Mouse (Mus musculus): ENCODE data around the gene Slc29a1. TPM values are rescaled to one million over a fixed set of nuclear protein-coding genes. Genes with fewer than 3 reads are reported as not detected.

The Slc29a1 gene
- polyA plus RNA-seq, 1 experiment from 2014 or later = 46.8 TPM

DNA sequence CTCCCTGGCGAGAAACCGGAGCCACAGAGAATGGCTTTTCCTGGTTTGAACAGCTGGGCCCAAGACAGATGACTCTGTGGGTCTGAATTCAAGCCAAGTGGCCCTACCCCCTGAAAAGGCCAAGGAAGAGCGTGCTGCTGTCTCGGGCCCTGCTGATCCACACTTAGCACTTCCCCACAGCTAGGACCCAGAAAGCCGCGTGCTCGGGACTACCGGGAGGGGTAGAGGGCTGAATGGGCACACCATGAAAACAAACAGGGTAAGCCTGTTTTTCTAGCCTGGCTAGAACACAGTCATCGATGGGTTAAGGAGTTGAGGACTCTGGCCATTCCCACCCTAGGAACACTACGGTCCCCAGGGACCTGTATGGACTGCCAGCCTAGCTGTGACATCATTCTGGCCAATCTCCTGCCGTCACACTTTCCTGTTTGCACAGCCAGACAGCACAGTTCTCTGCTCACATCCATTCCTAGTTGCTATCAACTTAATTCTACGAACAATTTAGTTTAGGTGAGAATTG lies 18.4 kb downstream of the Slc29a1 start:
- Histone ChIP-seq H3K9me3 (ENCODE audit: control insufficient read depth, low read length) (no peaks in the 10 kb centered on the region), H3K4me3 (ENCODE audit: low read depth, low read length) (no peak overlapping the region), H3K4me2 (no peak overlapping the region), H3K9ac (ENCODE audit: low read length) (no peak overlapping the region), H3K36me3 (ENCODE audit: control insufficient read depth, insufficient read depth, low read length) (no peaks in the 10 kb centered on the region), H3K27ac (ENCODE audit: low read depth, low read length) (no peak overlapping the region), H3K4me1 (ENCODE audit: control insufficient read depth, insufficient read depth, low read length) (peaks cover 15% of the 10 kb centered on the region), H3K27me3 (ENCODE audit: control insufficient read depth, insufficient read depth, low read length) (no peaks in the 10 kb centered on the region)
- DNase-seq (ENCODE audit: low spot score, missing footprints) (no peak), ATAC-seq (ENCODE audit: low FRiP score) (no peak)
- 55% methylated on average over 12 of the region's 12 CpGs for WGBS

DNA sequence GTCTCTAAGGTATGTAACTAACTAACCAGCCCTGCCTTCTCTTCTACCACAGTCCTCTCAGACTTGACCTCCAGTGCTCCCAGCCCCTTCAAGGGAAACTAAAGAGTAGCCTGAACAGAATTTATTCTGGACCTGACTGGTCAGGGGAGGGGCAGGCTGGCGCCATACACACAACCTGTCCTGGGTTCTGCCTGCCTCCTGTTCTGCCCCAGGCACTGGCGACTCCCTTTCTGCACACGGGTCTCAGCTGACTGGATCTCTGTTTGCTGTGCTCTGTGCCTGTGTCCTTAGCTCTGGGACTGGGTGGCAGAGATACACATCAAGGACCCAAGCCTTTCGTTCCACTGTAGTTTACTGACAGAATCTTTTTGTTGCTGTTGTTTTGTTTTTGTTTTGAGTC lies 19.9 kb downstream of the Slc29a1 start:
- 92% methylated on average over 4 of the region's 4 CpGs for WGBS
- Histone ChIP-seq H3K9me3 (ENCODE audit: control insufficient read depth, low read length) (no peaks in the 10 kb centered on the region), H3K27me3 (ENCODE audit: control insufficient read depth, insufficient read depth, low read length) (no peaks in the 10 kb centered on the region), H3K36me3 (ENCODE audit: control insufficient read depth, insufficient read depth, low read length) (no peaks in the 10 kb centered on the region), H3K4me1 (ENCODE audit: control insufficient read depth, insufficient read depth, low read length) (peaks cover 5% of the 10 kb centered on the region), H3K27ac (ENCODE audit: low read depth, low read length) (no peak overlapping the region), H3K9ac (ENCODE audit: low read length) (no peak overlapping the region), H3K4me2 (no peak overlapping the region), H3K4me3 (ENCODE audit: low read depth, low read length) (no peak overlapping the region)
- ATAC-seq (ENCODE audit: low FRiP score) (no peak), DNase-seq (ENCODE audit: low spot score, missing footprints) (no peak)

DNA sequence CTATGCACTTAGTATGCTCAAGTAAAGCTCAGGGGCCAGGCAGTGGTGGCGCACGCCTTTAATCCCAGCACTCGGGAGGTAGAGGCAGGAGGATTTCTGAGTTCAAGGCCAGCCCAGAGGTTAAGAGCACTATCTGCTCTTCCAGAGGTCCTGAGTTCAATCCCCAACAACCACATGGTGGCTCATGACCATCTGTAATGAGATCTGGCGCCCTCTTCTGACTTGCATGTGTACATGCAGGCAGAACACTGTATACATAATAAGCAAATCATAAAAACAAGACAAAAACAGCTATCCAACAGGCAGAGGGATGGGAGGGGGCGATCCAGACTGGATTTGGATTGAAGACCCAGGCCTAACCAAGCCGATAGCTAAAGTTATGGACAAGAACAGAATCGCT lies 20.6 kb downstream of the Slc29a1 start:
- no peak for DNase-seq (ENCODE audit: low spot score, missing footprints)
- no peak for ATAC-seq (ENCODE audit: low FRiP score)
- no peaks in the 10 kb centered on the region for H3K27me3 ChIP-seq (ENCODE audit: control insufficient read depth, insufficient read depth, low read length)

DNA sequence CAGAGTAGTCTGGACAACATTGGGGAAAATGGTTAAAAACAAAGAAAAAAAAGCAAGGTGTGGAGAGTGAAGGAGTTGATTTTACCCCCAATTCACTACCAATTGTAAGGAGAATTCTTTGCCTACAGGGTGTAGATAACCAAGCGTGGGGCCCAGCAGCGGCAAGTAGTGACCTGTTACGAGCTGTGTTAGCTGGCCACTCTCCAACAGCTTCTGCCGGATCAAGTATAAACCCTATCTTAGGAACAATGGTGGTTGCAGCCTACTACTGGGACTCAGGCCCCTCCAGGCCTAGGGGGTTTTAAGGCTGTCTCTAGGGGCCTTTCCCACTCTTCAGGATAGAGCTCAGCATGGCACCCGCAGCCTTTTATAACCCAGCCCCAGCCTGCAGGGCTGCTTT lies 21.2 kb downstream of the Slc29a1 start:
- no peak for ATAC-seq (ENCODE audit: low FRiP score)
- 67% methylated on average over 5 of the region's 5 CpGs for WGBS

More for the DNA sequence above, 20.6 kb downstream of the Slc29a1 start:
- peaks cover 6% of the 10 kb centered on the region; the same call in 1 of the 2 replicates for H3K4me1 ChIP-seq (ENCODE audit: control insufficient read depth, insufficient read depth, low read length)
- H3K9me3 ChIP-seq (ENCODE audit: control insufficient read depth, low read length) = no peaks in the 10 kb centered on the region
- H3K36me3 ChIP-seq (ENCODE audit: control insufficient read depth, insufficient read depth, low read length) = no peaks in the 10 kb centered on the region
- no peak overlapping the region for H3K27ac ChIP-seq (ENCODE audit: low read depth, low read length)
- no peak overlapping the region for H3K4me3 ChIP-seq (ENCODE audit: low read depth, low read length)
- no peak overlapping the region for H3K4me2 ChIP-seq
- H3K9ac ChIP-seq (ENCODE audit: low read length) = no peak overlapping the region
- WGBS = 69% methylated on average over 7 of the region's 7 CpGs

DNA sequence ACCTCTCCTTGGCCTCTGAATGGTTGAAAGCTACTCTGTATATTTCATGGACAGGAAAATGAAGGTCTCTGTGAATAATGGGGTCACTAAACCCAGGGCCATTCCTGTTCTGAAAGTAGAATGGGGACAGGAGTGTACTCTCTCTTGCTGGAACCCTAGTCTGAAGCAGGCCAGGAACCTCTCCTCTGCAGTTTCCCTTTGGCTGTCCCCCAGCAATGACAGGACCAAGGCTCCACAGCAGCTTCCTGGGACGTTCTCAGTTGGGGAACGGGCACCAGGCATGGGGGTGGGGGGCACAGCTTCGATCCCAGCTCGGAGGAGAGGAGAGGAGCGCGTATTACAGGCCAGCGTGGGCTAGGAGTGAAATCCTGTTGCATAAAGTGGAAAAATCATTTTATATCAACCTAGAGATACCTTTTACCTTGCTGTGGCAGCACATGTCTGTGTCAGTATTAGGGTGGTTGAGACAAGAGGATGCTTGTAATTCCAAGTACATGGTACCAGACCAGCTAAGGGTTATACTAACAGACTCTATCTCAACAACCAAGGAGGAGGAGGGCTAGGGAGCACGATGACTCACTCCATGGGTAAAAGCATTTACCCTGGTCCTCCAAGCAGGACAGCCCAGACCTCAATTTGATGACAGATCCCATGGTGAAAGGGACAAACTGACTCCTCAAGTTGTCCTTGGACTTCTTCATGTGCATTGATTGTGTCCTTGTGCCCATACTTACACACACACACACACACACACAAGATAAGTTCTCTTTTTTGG lies 24.1 kb downstream of the Slc29a1 start:
- Histone ChIP-seq H3K9me3 (ENCODE audit: control insufficient read depth, low read length) (no peaks in the 10 kb centered on the region), H3K27ac (ENCODE audit: low read depth, low read length) (no peak overlapping the region), H3K4me2 (no peak overlapping the region), H3K36me3 (ENCODE audit: control insufficient read depth, insufficient read depth, low read length) (peaks cover 13% of the 10 kb centered on the region), H3K27me3 (ENCODE audit: control insufficient read depth, insufficient read depth, low read length) (no peaks in the 10 kb centered on the region), H3K4me1 (ENCODE audit: control insufficient read depth, insufficient read depth, low read length) (peaks cover 13% of the 10 kb centered on the region), H3K4me3 (ENCODE audit: low read depth, low read length) (no peak overlapping the region), H3K9ac (ENCODE audit: low read length) (no peak overlapping the region; the same call in 1 of the 2 replicates)
- no peak for DNase-seq (ENCODE audit: low spot score, missing footprints)
- WGBS = 89% methylated on average over 8 of the region's 8 CpGs
- ATAC-seq (ENCODE audit: low FRiP score) = no peak

More for the DNA sequence above, 21.2 kb downstream of the Slc29a1 start:
- Histone ChIP-seq H3K27me3 (ENCODE audit: control insufficient read depth, insufficient read depth, low read length) (no peaks in the 10 kb centered on the region), H3K4me2 (no peak overlapping the region), H3K9me3 (ENCODE audit: control insufficient read depth, low read length) (no peaks in the 10 kb centered on the region), H3K27ac (ENCODE audit: low read depth, low read length) (no peak overlapping the region), H3K9ac (ENCODE audit: low read length) (no peak overlapping the region), H3K4me3 (ENCODE audit: low read depth, low read length) (no peak overlapping the region), H3K4me1 (ENCODE audit: control insufficient read depth, insufficient read depth, low read length) (peaks cover 6% of the 10 kb centered on the region; the same call in 1 of the 2 replicates), H3K36me3 (ENCODE audit: control insufficient read depth, insufficient read depth, low read length) (no peaks in the 10 kb centered on the region)
- DNase-seq (ENCODE audit: low spot score, missing footprints) = no peak

DNA sequence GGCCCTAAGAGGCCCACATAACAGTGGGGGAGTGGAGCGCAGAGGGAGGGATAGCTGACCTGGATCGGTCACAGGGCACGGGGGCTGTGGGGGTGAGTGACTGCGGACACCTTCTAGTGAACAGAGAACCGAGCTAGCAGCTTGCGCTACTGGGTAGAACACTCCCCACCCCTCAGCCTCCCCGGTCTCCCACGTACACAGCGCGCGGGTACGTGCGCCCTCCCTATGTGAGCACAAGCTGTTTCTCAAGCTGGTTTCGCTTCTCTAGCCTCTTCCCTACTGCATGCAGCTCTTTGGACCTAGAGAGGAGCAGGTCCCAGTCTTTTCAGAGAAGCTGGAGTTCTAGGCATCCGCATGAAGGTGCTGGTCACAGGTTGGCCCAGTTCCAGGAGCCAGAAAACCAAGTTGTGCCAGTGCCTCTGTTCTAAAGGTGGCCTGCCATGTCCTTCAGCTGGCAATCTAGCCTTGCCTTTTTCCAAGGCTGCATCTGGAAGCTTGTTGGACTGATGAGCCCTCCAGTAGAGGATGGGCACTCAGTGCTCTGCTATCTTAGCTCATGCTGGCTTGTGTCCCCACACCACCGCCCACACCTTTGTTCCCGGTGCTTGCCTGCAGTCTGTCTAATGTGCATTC lies 25.2 kb downstream of the Slc29a1 start:
- ATAC-seq (ENCODE audit: low FRiP score) = peak; percentile 39
- DNase-seq (ENCODE audit: low spot score, missing footprints) = peak; percentile 96
- Histone ChIP-seq H3K4me1 (ENCODE audit: control insufficient read depth, insufficient read depth, low read length) (peaks cover 13% of the 10 kb centered on the region), H3K9ac (ENCODE audit: low read length) (peak overlapping the region; percentile 99), H3K4me3 (ENCODE audit: low read depth, low read length) (peak overlapping the region; percentile 99), H3K36me3 (ENCODE audit: control insufficient read depth, insufficient read depth, low read length) (peaks cover 23% of the 10 kb centered on the region), H3K27me3 (ENCODE audit: control insufficient read depth, insufficient read depth, low read length) (no peaks in the 10 kb centered on the region), H3K4me2 (peak overlapping the region; percentile 78), H3K27ac (ENCODE audit: low read depth, low read length) (peak overlapping the region; percentile 92), H3K9me3 (ENCODE audit: control insufficient read depth, low read length) (no peaks in the 10 kb centered on the region)
- WGBS = 2% methylated on average over 17 of the region's 17 CpGs

DNA sequence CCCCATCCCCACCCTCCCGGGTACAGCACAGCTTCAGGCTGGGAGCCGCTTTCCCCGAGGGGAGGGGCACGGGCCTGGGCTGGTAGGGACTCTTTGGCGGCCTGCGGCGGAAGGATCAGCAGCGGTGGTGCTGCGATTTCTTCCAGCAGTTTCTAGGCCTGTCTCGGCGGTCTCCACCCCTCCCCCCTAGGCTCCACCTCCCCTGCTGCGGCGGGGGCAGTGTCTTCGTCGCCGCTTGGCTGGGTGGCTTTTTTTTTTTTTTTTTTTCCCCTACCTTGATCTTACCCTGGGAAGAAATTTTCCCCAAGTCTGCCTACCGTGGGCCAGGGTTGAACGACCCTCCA lies 25.7 kb downstream of the Slc29a1 start:
- H3K27ac ChIP-seq (ENCODE audit: low read depth, low read length) = peak overlapping the region; percentile 92
- peak overlapping the region; percentile 78 for H3K4me2 ChIP-seq
- under 1% methylated on average over 18 of the region's 18 CpGs for WGBS
- peaks cover 13% of the 10 kb centered on the region for H3K4me1 ChIP-seq (ENCODE audit: control insufficient read depth, insufficient read depth, low read length)
- peak overlapping the region; percentile 99 for H3K9ac ChIP-seq (ENCODE audit: low read length)
- H3K9me3 ChIP-seq (ENCODE audit: control insufficient read depth, low read length) = no peaks in the 10 kb centered on the region
- peaks cover 28% of the 10 kb centered on the region for H3K36me3 ChIP-seq (ENCODE audit: control insufficient read depth, insufficient read depth, low read length)
- peak overlapping the region; percentile 99 for H3K4me3 ChIP-seq (ENCODE audit: low read depth, low read length)
- DNase-seq (ENCODE audit: low spot score, missing footprints) (peak; percentile 99), ATAC-seq (ENCODE audit: low FRiP score) (peak; percentile 67)
- no peaks in the 10 kb centered on the region for H3K27me3 ChIP-seq (ENCODE audit: control insufficient read depth, insufficient read depth, low read length)

DNA sequence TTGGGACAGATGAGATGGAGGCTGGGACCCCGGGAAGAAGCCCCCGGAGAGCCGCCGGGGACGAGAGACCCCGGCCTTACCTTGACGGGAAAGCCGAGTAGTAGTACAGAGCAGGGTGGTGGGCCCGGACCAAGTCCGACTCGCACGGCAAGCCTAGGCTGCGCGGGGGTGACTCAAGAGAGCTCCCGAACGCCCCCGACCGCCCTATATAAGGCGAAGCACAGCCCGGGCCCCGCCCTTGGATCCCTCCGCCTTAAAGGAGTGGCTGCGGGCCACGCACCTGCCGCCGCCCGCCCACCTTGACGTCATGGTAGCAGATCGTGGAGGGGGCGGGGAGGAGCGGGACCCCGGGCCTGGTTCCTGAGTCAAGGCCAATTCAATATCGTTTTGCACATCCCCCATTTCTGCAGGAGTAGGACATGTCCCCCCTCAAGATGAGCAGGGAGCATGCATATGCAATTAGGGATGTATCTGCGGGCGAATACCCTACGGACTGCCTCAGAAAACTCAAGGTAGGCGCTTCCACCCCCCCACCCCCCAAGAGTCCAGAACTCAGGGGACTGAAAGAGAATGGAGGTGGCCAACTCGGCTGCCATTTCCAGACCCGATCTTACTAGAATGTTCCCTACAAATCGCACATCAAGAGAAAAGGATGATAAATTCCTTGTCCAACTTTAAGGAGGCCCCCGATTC lies 26.2 kb downstream of the Slc29a1 start, which contains the start of gene Hsp90ab1:
Hsp90ab1 (minus strand) TSS at position 185 of the 693 bp plus-strand sequence.
- ATAC-seq (ENCODE audit: low FRiP score) (peak; percentile 84), DNase-seq (ENCODE audit: low spot score, missing footprints) (peak; percentile 100)
- WGBS = under 1% methylated on average over 41 of the region's 41 CpGs
- Histone ChIP-seq H3K4me3 (ENCODE audit: low read depth, low read length) (peak within 1 kb of the TSS; percentile 99), H3K27me3 (ENCODE audit: control insufficient read depth, insufficient read depth, low read length) (no peaks in the 10 kb centered on the region), H3K27ac (ENCODE audit: low read depth, low read length) (peak within 1 kb of the TSS; percentile 92), H3K4me2 (peak within 1 kb of the TSS; percentile 78), H3K9ac (ENCODE audit: low read length) (peak within 1 kb of the TSS; percentile 99), H3K9me3 (ENCODE audit: control insufficient read depth, low read length) (no peaks in the 10 kb centered on the region), H3K36me3 (ENCODE audit: control insufficient read depth, insufficient read depth, low read length) (peaks cover 32% of the 10 kb centered on the region), H3K4me1 (ENCODE audit: control insufficient read depth, insufficient read depth, low read length) (peaks cover 13% of the 10 kb centered on the region)

Data from midbrain, embryonic 11.5 days (tissue).